Mouse (Mus musculus): ENCODE measurements around the gene 2700081O15Rik. TPM values are rescaled to one million over a fixed set of nuclear protein-coding genes. Genes with fewer than 3 reads are reported as not detected.

2700081O15Rik gene
- 0.09 TPM for polyA plus RNA-seq (2017; shearing (Covaris generic))

DNA sequence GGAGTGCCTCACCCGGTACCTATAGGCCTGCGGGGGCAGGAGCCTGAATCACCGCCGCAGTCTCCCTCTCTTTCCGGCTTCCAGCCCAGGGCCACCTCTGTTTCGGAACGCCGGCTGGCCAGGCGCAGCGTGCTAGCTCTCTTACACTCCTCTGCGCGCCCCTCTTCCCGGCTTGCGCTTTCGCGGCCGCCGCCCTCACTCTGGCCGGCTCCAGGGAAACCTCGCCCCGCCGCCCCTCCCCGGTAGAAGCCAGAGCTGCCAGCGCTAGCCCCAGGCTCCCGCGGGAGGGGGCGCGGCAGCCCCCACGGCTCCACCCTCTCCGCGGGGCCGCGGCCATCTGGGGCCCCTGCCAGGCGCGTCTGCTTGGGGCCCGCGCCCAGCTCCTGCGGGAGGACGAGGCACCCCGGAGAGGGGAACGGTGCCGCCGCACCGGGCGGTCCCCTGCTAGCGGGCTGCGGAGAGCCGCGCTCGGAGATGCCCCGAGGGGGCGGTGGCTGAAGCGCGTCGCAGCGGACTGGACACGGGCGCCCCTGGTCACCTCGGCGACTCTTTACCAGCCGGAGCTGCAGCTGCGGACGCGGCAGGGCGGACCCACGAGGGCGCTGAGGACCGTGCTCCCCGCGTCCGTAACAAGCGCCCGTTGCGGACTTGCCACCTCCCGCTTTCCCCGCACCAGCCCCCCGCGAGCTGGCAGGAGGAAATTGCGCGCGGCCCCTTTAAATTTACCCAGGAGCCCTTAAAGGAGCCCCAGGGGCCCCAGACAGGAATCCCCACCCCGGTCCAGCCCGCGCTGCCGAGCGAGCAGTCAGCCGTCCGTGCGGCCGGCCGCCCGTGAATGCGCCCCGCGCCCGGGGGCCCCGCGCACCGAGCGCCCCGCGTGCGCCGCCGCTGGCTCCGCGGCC, at the start of gene 2700081O15Rik:
2700081O15Rik (plus strand) TSS at position 792 of the 902 bp plus-strand sequence.

GRCm38 (mm10) chr19:7382903-7383865, 34.2 kb upstream of the 2700081O15Rik start, which contains the start of gene Spindoc:
Spindoc (minus strand) TSS chr19:7382994.

Other genes starting within 250 kb of the 2700081O15Rik start
- gene Otub1, start 211.3 kb upstream of the 2700081O15Rik start, polyA plus RNA-seq (2017; shearing (Covaris generic)): 73.3 TPM
- gene Cox8a, start 200.0 kb upstream of the 2700081O15Rik start, polyA plus RNA-seq (2017; shearing (Covaris generic)): 544 TPM
- 41.7 TPM for gene Naa40, start 176.4 kb upstream of the 2700081O15Rik start, polyA plus RNA-seq (2017; shearing (Covaris generic))
- 0.27 TPM for gene Rcor2, start 150.3 kb upstream of the 2700081O15Rik start, polyA plus RNA-seq (2017; shearing (Covaris generic))
- 83.1 TPM for gene Mark2, start 75.8 kb upstream of the 2700081O15Rik start, polyA plus RNA-seq (2017; shearing (Covaris generic))
- 4.3 TPM for gene Spindoc, start 34.6 kb upstream of the 2700081O15Rik start, polyA plus RNA-seq (2017; shearing (Covaris generic))
- gene Rtn3, start 65.7 kb downstream of the 2700081O15Rik start, polyA plus RNA-seq (2017; shearing (Covaris generic)): 81.5 TPM
- gene Atl3, start 76.4 kb downstream of the 2700081O15Rik start, polyA plus RNA-seq (2017; shearing (Covaris generic)): 18.9 TPM
- 111 TPM for gene Pla2g16, start 139.8 kb downstream of the 2700081O15Rik start, polyA plus RNA-seq (2017; shearing (Covaris generic))
- gene Lgals12, start 189.6 kb downstream of the 2700081O15Rik start, polyA plus RNA-seq (2017; shearing (Covaris generic)): not detected
- gene Hrasls5, start 194.9 kb downstream of the 2700081O15Rik start, polyA plus RNA-seq (2017; shearing (Covaris generic)): not detected